Mouse (Mus musculus): ENCODE results near the gene Prkd2. TPM values are rescaled to one million over a fixed set of nuclear protein-coding genes. Genes with fewer than 3 reads are reported as not detected.

The Prkd2 gene
- polyA plus RNA-seq, 1 experiment from 2014 or later: 23.3 TPM

DNA sequence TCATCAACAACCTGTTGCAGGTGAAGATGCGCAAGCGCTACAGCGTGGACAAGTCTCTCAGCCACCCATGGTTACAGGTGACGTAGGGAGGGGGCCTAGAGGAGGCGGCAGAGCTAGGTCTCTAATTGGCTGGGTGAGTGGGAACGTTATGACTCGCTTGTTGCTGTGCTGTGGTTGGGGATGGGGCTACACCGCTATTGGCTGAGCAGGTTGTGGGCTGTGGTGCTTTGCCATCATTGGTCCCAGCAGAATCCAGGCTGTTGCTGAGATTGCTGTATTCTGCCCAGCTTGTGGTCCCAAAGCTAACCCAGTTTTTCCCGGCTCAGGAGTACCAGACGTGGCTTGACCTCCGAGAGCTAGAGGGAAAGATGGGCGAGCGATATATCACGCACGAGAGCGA is 26.8 kb downstream of the Prkd2 start:
- Histone ChIP-seq H3K9ac (ENCODE audit: low read length) (no peak overlapping the region), H3K4me2 (ENCODE audit: low read depth, low read length) (no peak overlapping the region)
- 36% methylated on average over 16 of the region's 16 CpGs for WGBS

DNA sequence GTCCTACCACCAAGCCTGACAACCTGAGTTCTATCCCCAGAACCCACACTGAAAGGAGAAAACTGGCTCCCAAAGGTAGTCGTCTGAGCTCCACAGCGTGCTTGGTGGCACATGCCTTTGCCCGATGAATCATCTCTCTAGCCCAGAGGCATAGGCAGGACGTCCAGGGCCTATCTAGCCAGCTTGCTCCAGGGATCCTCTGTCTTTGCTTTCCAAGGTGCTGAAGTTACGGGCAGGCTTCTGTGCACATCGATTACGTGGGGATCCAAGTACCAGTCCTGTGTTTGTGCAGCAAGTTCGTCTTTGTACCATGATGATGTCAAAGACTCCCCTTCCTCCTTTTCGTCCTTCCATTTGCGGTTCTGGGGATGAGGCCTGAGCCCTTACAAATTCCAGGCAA is 28.9 kb downstream of the Prkd2 start:
- 79% methylated on average over 10 of the region's 10 CpGs for WGBS
- Histone ChIP-seq H3K4me1 (replicated peaks; ENCODE audit: control insufficient read depth, insufficient read depth, low read length) (peaks cover 9% of the 10 kb centered on the region), H3K27me3 (ENCODE audit: control insufficient read depth, insufficient read depth, low read depth, low read length) (no peaks in the 10 kb centered on the region; the same call in 1 of the 2 replicates), H3K4me2 (ENCODE audit: low read depth, low read length) (no peak overlapping the region), H3K27ac (ENCODE audit: low read length) (no peak overlapping the region), H3K9me3 (ENCODE audit: control insufficient read depth, low read length) (no peaks in the 10 kb centered on the region), H3K4me3 (ENCODE audit: low read length) (no peak overlapping the region), H3K9ac (ENCODE audit: low read length) (no peak overlapping the region), H3K36me3 (ENCODE audit: control insufficient read depth, insufficient read depth, low read length) (peaks cover 8% of the 10 kb centered on the region; the same call in 1 of the 2 replicates)
- no peak for ATAC-seq (ENCODE audit: low read depth)

More for the DNA sequence above, 26.8 kb downstream of the Prkd2 start:
- Histone ChIP-seq H3K9me3 (ENCODE audit: control insufficient read depth, low read length) (no peaks in the 10 kb centered on the region), H3K4me3 (ENCODE audit: low read length) (no peak overlapping the region), H3K27ac (ENCODE audit: low read length) (no peak overlapping the region), H3K4me1 (replicated peaks; ENCODE audit: control insufficient read depth, insufficient read depth, low read length) (peaks cover 3% of the 10 kb centered on the region), H3K36me3 (ENCODE audit: control insufficient read depth, insufficient read depth, low read length) (peaks cover 17% of the 10 kb centered on the region), H3K27me3 (ENCODE audit: control insufficient read depth, insufficient read depth, low read depth, low read length) (no peaks in the 10 kb centered on the region)
- peak; percentile 63 for ATAC-seq (ENCODE audit: low read depth)

DNA sequence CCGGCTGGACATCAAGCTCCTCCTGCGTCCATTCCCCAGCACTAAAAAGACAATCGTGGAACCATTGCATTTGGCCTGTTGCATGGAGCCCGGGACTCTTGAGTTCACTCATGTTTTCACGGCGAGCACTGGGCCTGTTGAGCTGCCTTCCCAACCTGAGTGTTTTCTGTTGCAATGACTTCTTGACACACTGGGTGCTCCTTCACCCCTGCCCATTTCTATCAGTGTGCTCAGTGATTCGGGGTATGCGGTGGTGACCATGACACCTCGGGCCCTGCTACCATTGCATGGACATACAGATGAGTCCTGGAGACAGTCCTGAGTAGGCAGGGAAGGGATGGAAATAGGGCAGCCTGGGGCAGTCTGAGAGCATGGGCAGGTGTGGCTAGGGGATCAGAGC is 29.8 kb downstream of the Prkd2 start:
- 89% methylated on average over 9 of the region's 9 CpGs for WGBS
- no peak for ATAC-seq (ENCODE audit: low read depth)
- H3K27me3 ChIP-seq (ENCODE audit: control insufficient read depth, insufficient read depth, low read depth, low read length): no peaks in the 10 kb centered on the region; the same call in 1 of the 2 replicates
- H3K9me3 ChIP-seq (ENCODE audit: control insufficient read depth, low read length): no peaks in the 10 kb centered on the region
- peaks cover 8% of the 10 kb centered on the region; the same call in 1 of the 2 replicates for H3K36me3 ChIP-seq (ENCODE audit: control insufficient read depth, insufficient read depth, low read length)
- no peak overlapping the region for H3K4me3 ChIP-seq (ENCODE audit: low read length)
- H3K4me1 ChIP-seq (replicated peaks; ENCODE audit: control insufficient read depth, insufficient read depth, low read length): peaks cover 13% of the 10 kb centered on the region
- H3K27ac ChIP-seq (ENCODE audit: low read length): no peak overlapping the region
- no peak overlapping the region for H3K9ac ChIP-seq (ENCODE audit: low read length)
- no peak overlapping the region for H3K4me2 ChIP-seq (ENCODE audit: low read depth, low read length)

DNA sequence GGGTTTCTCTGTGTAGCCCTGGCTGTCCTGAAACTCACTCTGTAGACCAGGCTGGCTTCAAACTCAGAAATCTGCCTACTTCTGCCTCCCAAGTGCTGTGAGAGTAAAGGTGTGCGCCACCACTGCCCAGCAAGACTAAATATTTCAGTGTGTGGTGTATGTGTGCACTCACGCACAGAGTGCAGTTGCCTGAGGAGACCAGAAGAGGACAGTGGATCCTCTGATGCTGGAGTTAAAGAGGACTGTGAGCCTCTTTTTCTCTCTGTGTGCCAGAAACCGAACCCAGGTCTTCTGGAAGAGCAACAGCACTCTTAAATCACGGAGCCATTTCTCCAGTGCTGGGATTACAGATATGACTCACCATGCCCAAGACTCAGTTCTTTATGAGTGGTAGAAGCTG is 30.7 kb downstream of the Prkd2 start:
- no peak for ATAC-seq (ENCODE audit: low read depth)
- no peaks in the 10 kb centered on the region for H3K9me3 ChIP-seq (ENCODE audit: control insufficient read depth, low read length)
- H3K36me3 ChIP-seq (ENCODE audit: control insufficient read depth, insufficient read depth, low read length): peaks cover 8% of the 10 kb centered on the region; the same call in 1 of the 2 replicates
- H3K4me1 ChIP-seq (replicated peaks; ENCODE audit: control insufficient read depth, insufficient read depth, low read length): peaks cover 13% of the 10 kb centered on the region
- H3K4me3 ChIP-seq (ENCODE audit: low read length): no peak overlapping the region
- no peak overlapping the region for H3K4me2 ChIP-seq (ENCODE audit: low read depth, low read length)
- no peaks in the 10 kb centered on the region; the same call in 1 of the 2 replicates for H3K27me3 ChIP-seq (ENCODE audit: control insufficient read depth, insufficient read depth, low read depth, low read length)
- no peak overlapping the region for H3K9ac ChIP-seq (ENCODE audit: low read length)
- no peak overlapping the region for H3K27ac ChIP-seq (ENCODE audit: low read length)
- 91% methylated on average over 4 of the region's 4 CpGs for WGBS

DNA sequence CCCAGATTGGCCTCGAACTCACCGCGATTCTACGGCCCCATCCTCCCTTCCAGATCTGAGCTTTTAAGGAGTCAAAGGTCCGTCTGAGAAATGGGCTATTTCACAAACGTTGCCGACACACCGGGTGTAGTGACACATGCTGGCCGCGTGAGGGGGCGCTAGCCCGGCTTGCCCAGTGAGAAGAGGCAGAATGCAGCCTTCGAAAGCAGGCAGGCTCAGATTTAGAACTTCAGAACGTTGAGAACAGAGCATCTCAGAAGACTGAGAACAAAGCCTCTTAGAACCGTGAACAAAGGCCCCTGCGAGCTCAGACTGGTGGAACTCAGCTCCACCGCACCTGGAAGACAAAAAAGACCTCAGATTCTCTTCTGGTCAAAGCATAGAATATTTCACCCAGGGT is 31.5 kb downstream of the Prkd2 start:
- Histone ChIP-seq H3K9ac (ENCODE audit: low read length) (peak overlapping the region; percentile 52), H3K27me3 (ENCODE audit: control insufficient read depth, insufficient read depth, low read depth, low read length) (no peaks in the 10 kb centered on the region; the same call in 1 of the 2 replicates), H3K36me3 (ENCODE audit: control insufficient read depth, insufficient read depth, low read length) (0 out of 2 replicates have a peak, but pooled peaks cover 4% of the 10 kb centered on the region), H3K9me3 (ENCODE audit: control insufficient read depth, low read length) (no peaks in the 10 kb centered on the region), H3K27ac (ENCODE audit: low read length) (peak overlapping the region; percentile 97), H3K4me3 (ENCODE audit: low read length) (peak overlapping the region; percentile 50), H3K4me1 (replicated peaks; ENCODE audit: control insufficient read depth, insufficient read depth, low read length) (peaks cover 13% of the 10 kb centered on the region), H3K4me2 (ENCODE audit: low read depth, low read length) (peak overlapping the region; percentile 70)
- peak; percentile 24; the same call in 1 of the 2 replicates for ATAC-seq (ENCODE audit: low read depth)
- WGBS: 3% methylated on average over 17 of the region's 17 CpGs

DNA sequence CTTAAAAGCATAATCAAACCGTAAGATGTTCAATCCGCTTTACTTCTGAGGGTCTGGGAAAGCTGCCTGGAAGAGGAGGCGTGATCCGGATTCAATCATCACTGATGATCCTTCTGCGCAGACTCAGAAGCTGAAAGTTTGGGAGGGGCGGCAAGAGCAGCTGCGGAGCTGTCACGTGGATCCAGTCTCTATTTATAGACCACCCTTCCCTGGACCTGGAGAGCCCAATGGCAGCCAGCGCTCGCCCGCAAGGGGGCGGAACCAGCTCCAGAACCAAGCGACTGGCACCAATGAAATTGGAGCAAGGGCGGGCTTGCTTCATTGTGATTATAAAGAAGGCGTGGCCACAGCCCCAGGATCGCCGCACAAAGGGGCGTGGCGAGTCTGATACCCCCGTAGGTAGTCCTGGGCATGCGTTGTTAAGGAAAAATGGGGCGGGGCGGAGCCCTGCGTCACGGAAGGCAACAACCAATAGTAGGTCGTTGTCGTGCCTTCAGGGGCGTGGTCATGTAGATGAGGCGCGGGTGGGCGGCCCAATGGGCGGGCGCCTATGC is 32.1 kb downstream of the Prkd2 start:
- no peaks in the 10 kb centered on the region; the same call in 1 of the 2 replicates for H3K27me3 ChIP-seq (ENCODE audit: control insufficient read depth, insufficient read depth, low read depth, low read length)
- peak; percentile 95 for ATAC-seq (ENCODE audit: low read depth)
- H3K4me3 ChIP-seq (ENCODE audit: low read length): peak overlapping the region; percentile 73
- H3K9ac ChIP-seq (ENCODE audit: low read length): peak overlapping the region; percentile 52
- peaks cover 16% of the 10 kb centered on the region for H3K4me1 ChIP-seq (replicated peaks; ENCODE audit: control insufficient read depth, insufficient read depth, low read length)
- under 1% methylated on average over 33 of the region's 33 CpGs for WGBS
- peak overlapping the region; percentile 77 for H3K4me2 ChIP-seq (ENCODE audit: low read depth, low read length)
- no peaks in the 10 kb centered on the region for H3K9me3 ChIP-seq (ENCODE audit: control insufficient read depth, low read length)
- peak overlapping the region; percentile 97 for H3K27ac ChIP-seq (ENCODE audit: low read length)
- H3K36me3 ChIP-seq (ENCODE audit: control insufficient read depth, insufficient read depth, low read length): 0 out of 2 replicates have a peak, but pooled peaks cover 1% of the 10 kb centered on the region

DNA sequence AGATGAGACGGTGACA is 32.4 kb downstream of the Prkd2 start, which contains the start of gene Dact3:
Gene Dact3 (plus strand): TSS at position 8 of the 16 bp plus-strand sequence.
- H3K27ac ChIP-seq (ENCODE audit: low read length): peak within 1 kb of the TSS; percentile 97
- WGBS: 0% methylated on average over 1 of the region's 1 CpGs
- H3K4me2 ChIP-seq (ENCODE audit: low read depth, low read length): peak within 1 kb of the TSS; percentile 77

DNA sequence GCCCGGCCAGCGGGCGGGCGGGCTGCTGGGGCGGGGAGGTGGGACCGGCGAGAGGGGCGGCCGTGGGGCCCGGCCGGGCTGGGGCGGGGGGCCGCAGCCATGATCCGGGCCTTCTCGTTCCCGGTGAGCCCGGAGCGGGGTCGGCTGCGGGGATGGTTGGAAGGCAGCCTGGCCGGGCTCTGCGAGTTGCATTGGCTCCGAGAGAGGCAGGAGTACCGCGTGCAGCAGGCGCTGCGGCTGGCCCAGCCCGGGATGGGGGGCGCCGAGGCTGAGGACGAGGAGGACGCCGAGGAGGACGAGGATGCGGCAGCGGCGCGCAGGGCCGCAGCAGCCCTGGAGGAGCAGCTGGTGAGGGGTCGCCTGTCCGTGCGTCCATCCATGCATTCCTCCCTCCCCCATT is 32.6 kb downstream of the Prkd2 start:
- no peak; the same call in 1 of the 2 replicates for ATAC-seq (ENCODE audit: low read depth)
- Histone ChIP-seq H3K27me3 (ENCODE audit: control insufficient read depth, insufficient read depth, low read depth, low read length) (no peaks in the 10 kb centered on the region; the same call in 1 of the 2 replicates), H3K9me3 (ENCODE audit: control insufficient read depth, low read length) (no peaks in the 10 kb centered on the region), H3K36me3 (ENCODE audit: control insufficient read depth, insufficient read depth, low read length) (no peaks in the 10 kb centered on the region), H3K9ac (ENCODE audit: low read length) (peak overlapping the region; percentile 79), H3K27ac (ENCODE audit: low read length) (peak overlapping the region; percentile 41), H3K4me3 (ENCODE audit: low read length) (peak overlapping the region; percentile 73), H3K4me2 (ENCODE audit: low read depth, low read length) (peak overlapping the region; percentile 77), H3K4me1 (replicated peaks; ENCODE audit: control insufficient read depth, insufficient read depth, low read length) (peaks cover 19% of the 10 kb centered on the region)
- under 1% methylated on average over 24 of the region's 42 CpGs for WGBS

More for the DNA sequence above, 32.4 kb downstream of the Prkd2 start, which contains the start of gene Dact3:
- H3K4me1 ChIP-seq (replicated peaks; ENCODE audit: control insufficient read depth, insufficient read depth, low read length): peaks cover 17% of the 10 kb centered on the region
- no peaks in the 10 kb centered on the region for H3K9me3 ChIP-seq (ENCODE audit: control insufficient read depth, low read length)
- H3K36me3 ChIP-seq (ENCODE audit: control insufficient read depth, insufficient read depth, low read length): no peaks in the 10 kb centered on the region
- peak within 1 kb of the TSS; percentile 73 for H3K4me3 ChIP-seq (ENCODE audit: low read length)
- no peaks in the 10 kb centered on the region; the same call in 1 of the 2 replicates for H3K27me3 ChIP-seq (ENCODE audit: control insufficient read depth, insufficient read depth, low read depth, low read length)
- H3K9ac ChIP-seq (ENCODE audit: low read length): peak within 1 kb of the TSS; percentile 79
- ATAC-seq (ENCODE audit: low read depth): no peak

DNA sequence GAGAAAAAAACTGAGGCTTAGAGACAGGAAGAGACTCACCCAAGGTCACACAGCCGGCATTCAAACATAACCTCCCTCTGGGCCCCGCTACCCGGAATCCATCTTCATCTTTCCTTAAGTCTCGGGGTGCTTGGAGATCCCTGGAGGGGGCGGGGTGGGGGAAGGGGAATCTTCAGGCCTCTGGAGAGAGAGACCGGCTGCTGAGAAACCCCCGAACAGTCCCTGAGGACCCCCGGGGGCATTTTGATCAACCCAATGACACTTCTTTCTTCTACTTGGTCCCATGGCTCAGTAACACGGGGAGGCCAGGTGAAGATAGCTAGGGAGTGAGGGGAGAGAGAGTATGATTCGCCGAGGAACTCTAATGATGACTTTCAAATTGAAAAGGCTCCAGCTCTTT is 33.3 kb downstream of the Prkd2 start:
- no peaks in the 10 kb centered on the region for H3K36me3 ChIP-seq (ENCODE audit: control insufficient read depth, insufficient read depth, low read length)
- H3K9ac ChIP-seq (ENCODE audit: low read length): peak overlapping the region; percentile 79
- WGBS: 12% methylated on average over 11 of the region's 11 CpGs
- H3K4me3 ChIP-seq (ENCODE audit: low read length): peak overlapping the region; percentile 73
- H3K27ac ChIP-seq (ENCODE audit: low read length): peak overlapping the region; percentile 41
- H3K4me2 ChIP-seq (ENCODE audit: low read depth, low read length): peak overlapping the region; percentile 77
- no peaks in the 10 kb centered on the region for H3K9me3 ChIP-seq (ENCODE audit: control insufficient read depth, low read length)
- H3K27me3 ChIP-seq (ENCODE audit: control insufficient read depth, insufficient read depth, low read depth, low read length): no peaks in the 10 kb centered on the region; the same call in 1 of the 2 replicates
- ATAC-seq (ENCODE audit: low read depth): no peak
- peaks cover 24% of the 10 kb centered on the region for H3K4me1 ChIP-seq (replicated peaks; ENCODE audit: control insufficient read depth, insufficient read depth, low read length)

All from lung, embryonic 16.5 days (tissue).